Mouse (Mus musculus) small intestine, adult 2 months (tissue): Measurements from ENCODE around the gene Spryd7. TPM values are rescaled to one million over a fixed set of nuclear protein-coding genes. Genes with fewer than 3 reads are reported as not detected.
"Not testable (repeated sequence)": the region's sequence is repeated elsewhere in the genome, so short reads cannot be mapped to it uniquely, and the experiment has no call there.

Experiments used
- H3K27ac ChIP-seq: fragments of 200-500 bp; 2 replicates; pipeline ENCODE4 v1.5.1; 2012; ENCODE audit warnings: low read depth, low read length, control low read depth, inconsistent platforms; ENCODE audit not compliant: insufficient read depth
- H3K27me3 ChIP-seq: fragments of 200-500 bp; 2 replicates; pipeline ENCODE4 v1.6.1; 2012; ENCODE audit warnings: mild to moderate bottlenecking, moderate library complexity, low read length, inconsistent platforms; ENCODE audit not compliant: control insufficient read depth, insufficient read depth
- H3K36me3 ChIP-seq: fragments of 200-500 bp; 2 replicates; pipeline ENCODE4 v1.6.1; 2012; ENCODE audit warnings: mild to moderate bottlenecking, low read length, control low read depth, inconsistent platforms; ENCODE audit not compliant: control insufficient read depth, insufficient read depth
- H3K4me1 ChIP-seq: fragments of 200-500 bp; 2 replicates; pipeline ENCODE4 v1.6.1; 2012; ENCODE audit warnings: low read length, inconsistent platforms, mixed read lengths; ENCODE audit not compliant: control insufficient read depth, insufficient read depth, insufficient read length
- H3K4me3 ChIP-seq: fragments of 200-500 bp; 2 replicates; pipeline ENCODE4 v1.5.1; 2012; ENCODE audit warnings: low read depth, mild to moderate bottlenecking, control low read depth, inconsistent platforms, low read length, moderate library complexity
- CTCF ChIP-seq: fragments of 200-500 bp; IDR thresholded peaks from 2 replicates; pipeline ENCODE4 v1.5.1; 2012; ENCODE audit warnings: low read depth, mild to moderate bottlenecking, control low read depth, inconsistent platforms, low read length, moderate library complexity, mixed read lengths; ENCODE audit not compliant: insufficient replicate concordance, insufficient read length; ENCODE audit errors: extremely low read depth
- POLR2A ChIP-seq: fragments of 200-500 bp; IDR thresholded peaks from 2 replicates; pipeline ENCODE4 v1.6.1; 2012; ENCODE audit warnings: low read depth, mild to moderate bottlenecking, control low read depth, inconsistent platforms, low read length, moderate library complexity
- WGBS: fragments of 180-500 bp; shearing (Covaris S2); methylation state at CpG from one replicate; pipeline ENCODE4 v1.1.7; 2018; 5-methylcytosine and 5-hydroxymethylcytosine counted together
- polyA plus RNA-seq: library from polyadenylated mRNA; depleted of rRNA; stranded (reverse); fragments of >200 nt; gene quantifications from 2 replicates; pipeline ENCODE4 v1.2.3, GENCODE M21; 2012; rRNA removed

Gene Spryd7
- 15.0 and 31.8 TPM in 2 replicates for polyA plus RNA-seq

DNA sequence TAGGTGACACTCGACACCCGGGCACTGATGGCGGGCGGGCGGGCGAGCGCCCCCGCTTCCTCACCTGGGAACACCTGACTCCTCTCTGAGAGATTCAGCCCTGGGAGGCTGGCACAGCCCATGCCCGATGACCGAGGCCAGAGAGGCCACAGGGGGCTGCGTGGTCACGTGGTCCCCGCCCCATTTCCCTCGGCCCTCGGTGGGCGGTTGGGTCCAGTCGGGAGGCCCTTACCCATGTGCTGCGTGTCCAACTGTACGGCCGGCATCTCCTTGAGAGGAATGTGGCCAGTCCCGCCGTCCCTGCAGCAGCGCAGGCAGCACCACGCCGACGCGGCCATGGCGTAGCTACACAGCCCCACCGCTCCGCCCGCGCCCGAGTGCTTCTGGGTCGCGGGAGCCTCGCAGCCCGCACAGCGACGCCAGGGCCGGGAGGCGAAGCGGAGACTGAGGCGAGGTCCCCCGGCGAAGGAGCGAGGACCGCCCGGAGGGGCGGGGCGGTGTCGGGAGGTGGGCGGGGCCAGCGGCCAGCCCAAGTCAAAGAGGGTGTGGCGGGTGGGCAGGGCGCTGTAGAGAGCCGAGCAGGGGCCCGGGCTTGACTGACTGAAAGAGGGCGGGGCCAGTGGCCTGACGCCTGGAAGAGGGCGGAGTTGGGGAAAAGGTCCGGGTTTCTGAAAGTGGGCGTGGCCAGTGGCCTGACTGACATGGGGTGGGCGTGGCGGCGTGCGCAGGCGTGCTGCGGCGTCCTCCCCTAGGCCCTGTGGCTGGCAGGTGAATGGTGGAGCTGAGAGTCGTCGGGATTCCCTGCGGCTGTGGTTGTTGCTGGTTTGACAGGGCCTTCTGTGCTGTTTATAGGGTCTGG lies at the start of gene Spryd7:
TSS of gene Spryd7 (minus strand) at position 598 of the 859 bp plus-strand sequence.
- H3K36me3 ChIP-seq, result no peaks in the 10 kb centered on the region
- peak within 1 kb of the TSS; percentile 72 for H3K27ac ChIP-seq
- WGBS, result under 1% methylated on average over 72 of the region's 72 CpGs
- TF ChIP-seq POLR2A, result peak; percentile 78
- TF ChIP-seq CTCF, result 0 out of 2 replicates have a peak, but pooled peaks have one; percentile 32
- peak within 1 kb of the TSS; percentile 91 for H3K4me3 ChIP-seq
- H3K4me1 ChIP-seq, result peaks cover 9% of the 10 kb centered on the region; the same call in 1 of the 2 replicates
- H3K27me3 ChIP-seq, result no peaks in the 10 kb centered on the region

DNA sequence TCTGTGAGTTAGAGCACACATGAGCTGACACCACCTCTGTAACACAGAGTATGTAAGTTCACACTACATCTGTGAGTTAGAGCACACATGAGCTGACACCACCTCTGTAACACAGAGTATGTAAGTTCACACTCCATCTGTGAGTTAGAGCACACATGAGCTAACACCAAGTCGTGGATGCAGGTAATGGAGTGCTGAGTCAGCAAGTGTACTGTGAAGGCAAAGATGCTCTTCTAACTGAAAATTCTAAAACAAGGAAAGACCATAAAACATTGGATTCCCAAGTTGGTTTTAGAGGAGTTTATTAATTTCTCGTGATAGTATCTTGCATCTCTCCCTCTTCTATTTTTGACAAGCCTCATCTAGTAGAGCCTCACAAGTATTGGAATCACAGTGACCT lies 49.4 kb upstream of the Spryd7 start:
- not testable (repeated sequence) for H3K36me3 ChIP-seq, H3K27me3 ChIP-seq, H3K4me1 ChIP-seq, H3K4me3 ChIP-seq, H3K27ac ChIP-seq
- WGBS, result 82% methylated on average over 2 of the region's 2 CpGs

GRCm38 (mm10) chr14:61604081-61604480 lies 47.4 kb upstream of the Spryd7 start:
- no peak overlapping the region for H3K27ac ChIP-seq
- 90% methylated on average over 3 of the region's 3 CpGs for whole genome bisulfite sequencing

GRCm38 (mm10) chr14:61603069-61603755 lies 46.5 kb upstream of the Spryd7 start:
- H3K27ac ChIP-seq, result no peak overlapping the region
- H3K4me3 ChIP-seq, result no peak overlapping the region
- H3K4me1 ChIP-seq, result no peaks in the 10 kb centered on the region; the same call in 1 of the 2 replicates
- WGBS, result 81% methylated on average over 8 of the region's 8 CpGs
- no peak for TF ChIP-seq POLR2A
- no peak for TF ChIP-seq CTCF
- H3K36me3 ChIP-seq, result peaks cover 4% of the 10 kb centered on the region; the same call in 1 of the 2 replicates
- no peaks in the 10 kb centered on the region for H3K27me3 ChIP-seq

More at GRCm38 (mm10) chr14:61604081-61604480, 47.4 kb upstream of the Spryd7 start:
- H3K36me3 ChIP-seq, result peaks cover 4% of the 10 kb centered on the region; the same call in 1 of the 2 replicates
- TF ChIP-seq POLR2A (no peak), CTCF (no peak)
- H3K4me3 ChIP-seq, result no peak overlapping the region
- H3K27me3 ChIP-seq, result no peaks in the 10 kb centered on the region
- no peaks in the 10 kb centered on the region; the same call in 1 of the 2 replicates for H3K4me1 ChIP-seq

DNA sequence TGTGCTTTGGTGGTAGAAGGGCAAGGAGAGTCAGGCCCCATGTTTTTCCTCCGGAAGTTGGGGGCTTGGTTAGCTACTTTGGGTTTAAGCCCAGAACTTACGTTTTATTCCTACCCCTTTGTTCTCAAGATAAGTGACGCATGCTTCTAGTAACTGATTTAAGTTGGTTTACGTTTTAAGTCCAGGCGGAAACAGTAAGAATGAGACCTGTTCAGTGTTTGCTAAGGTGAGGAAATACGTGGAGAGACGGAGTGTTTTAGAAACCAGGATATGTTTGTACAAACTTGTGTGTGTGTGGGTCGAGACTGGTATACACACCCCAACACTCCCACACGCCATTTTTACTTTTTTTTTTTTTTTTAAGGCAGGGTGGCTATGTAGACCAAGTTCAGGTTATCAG lies 44.7 kb upstream of the Spryd7 start:
- TF ChIP-seq CTCF, result no peak
- no peak for TF ChIP-seq POLR2A
- Histone ChIP-seq H3K4me1 (no peaks in the 10 kb centered on the region; the same call in 1 of the 2 replicates), H3K36me3 (peaks cover 4% of the 10 kb centered on the region; the same call in 1 of the 2 replicates)

DNA sequence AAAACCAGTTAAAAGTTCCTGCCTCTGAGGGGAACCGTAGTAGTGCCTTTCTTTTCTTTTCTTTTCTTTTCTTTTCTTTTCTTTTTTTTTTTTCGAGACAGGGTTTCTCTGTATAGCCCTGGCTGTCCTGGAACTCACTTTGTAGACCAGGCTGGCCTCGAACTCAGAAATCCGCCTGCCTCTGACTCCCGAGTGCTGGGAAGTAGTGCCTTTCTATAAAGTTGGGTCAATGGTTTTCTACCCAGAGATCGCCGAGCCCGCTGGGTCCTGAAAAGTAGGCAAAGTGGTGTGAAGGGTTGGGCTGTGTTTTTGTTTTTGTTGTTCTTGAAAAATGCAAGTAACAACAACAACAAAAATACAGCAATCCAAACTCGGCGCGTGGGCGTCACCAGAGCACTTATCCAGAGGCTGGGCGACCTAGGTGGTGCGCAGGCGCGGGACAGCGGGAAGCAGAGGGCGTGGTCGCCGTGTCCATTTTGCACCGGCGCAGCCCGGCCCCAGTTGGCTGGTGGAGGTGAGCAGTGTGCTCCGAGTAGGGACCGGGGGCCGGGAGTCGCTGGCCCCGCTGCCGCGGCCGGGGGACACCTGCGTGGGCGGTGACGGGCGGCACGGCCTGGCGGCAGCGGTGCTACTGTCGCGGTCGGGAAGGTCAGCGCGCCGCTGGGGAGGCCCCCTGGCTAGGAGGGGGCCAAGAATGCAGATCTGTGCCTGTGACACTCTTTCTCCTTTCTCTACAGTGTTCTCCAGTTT lies 42.5 kb upstream of the Spryd7 start:
- Histone ChIP-seq H3K4me1 (no peaks in the 10 kb centered on the region; the same call in 1 of the 2 replicates), H3K4me3 (peak overlapping the region; percentile 100), H3K27ac (no peak overlapping the region), H3K36me3 (no peaks in the 10 kb centered on the region), H3K27me3 (no peaks in the 10 kb centered on the region)
- TF ChIP-seq POLR2A (peak; percentile 40; the same call in 1 of the 2 replicates), CTCF (no peak)
- 4% methylated on average over 44 of the region's 44 CpGs for WGBS

More for the DNA sequence above, 44.7 kb upstream of the Spryd7 start:
- WGBS, result 84% methylated on average over 9 of the region's 9 CpGs
- H3K27ac ChIP-seq, result no peak overlapping the region
- no peaks in the 10 kb centered on the region for H3K27me3 ChIP-seq
- no peak overlapping the region for H3K4me3 ChIP-seq

DNA sequence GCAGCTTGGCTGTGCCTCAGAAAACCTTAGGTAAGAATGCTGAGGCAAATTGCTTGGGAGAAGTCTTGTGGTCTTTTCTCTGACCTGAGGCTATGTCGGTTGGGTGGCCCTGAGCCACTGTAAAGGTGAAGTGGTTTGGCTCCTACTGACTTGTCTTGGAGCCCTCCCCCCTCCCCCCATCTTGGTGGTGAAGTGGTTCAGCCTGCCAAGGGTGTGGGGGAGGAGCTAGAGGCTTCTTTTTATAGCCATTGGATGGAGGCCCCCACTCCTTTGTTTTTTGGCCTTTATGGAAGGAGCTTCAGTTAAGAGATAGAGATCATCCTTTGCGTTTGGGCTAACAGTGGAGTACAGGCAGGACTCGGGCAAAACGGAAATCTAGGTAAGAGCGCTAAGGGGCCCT lies 41.3 kb upstream of the Spryd7 start, which contains the start of gene Trim13:
TSS of gene Trim13 (plus strand) at position 280 of the 400 bp plus-strand sequence.
- Histone ChIP-seq H3K4me3 (peak within 1 kb of the TSS; percentile 100), H3K27me3 (no peaks in the 10 kb centered on the region), H3K27ac (no peak within 1 kb of the TSS), H3K4me1 (no peaks in the 10 kb centered on the region; the same call in 1 of the 2 replicates), H3K36me3 (no peaks in the 10 kb centered on the region)
- 84% methylated on average over 5 of the region's 5 CpGs for WGBS
- no peak for TF ChIP-seq CTCF
- no peak for TF ChIP-seq POLR2A
